Mouse (Mus musculus): ENCODE data around the gene Gm7029. TPM values are rescaled to one million over a fixed set of nuclear protein-coding genes. Genes with fewer than 3 reads are reported as not detected.
"Not testable (repeated sequence)": the region's sequence is repeated elsewhere in the genome, so short reads cannot be mapped to it uniquely, and the experiment has no call there.

Gene Gm7029
- polyA plus RNA-seq, 1 experiment from 2014 or later, result not detected

DNA sequence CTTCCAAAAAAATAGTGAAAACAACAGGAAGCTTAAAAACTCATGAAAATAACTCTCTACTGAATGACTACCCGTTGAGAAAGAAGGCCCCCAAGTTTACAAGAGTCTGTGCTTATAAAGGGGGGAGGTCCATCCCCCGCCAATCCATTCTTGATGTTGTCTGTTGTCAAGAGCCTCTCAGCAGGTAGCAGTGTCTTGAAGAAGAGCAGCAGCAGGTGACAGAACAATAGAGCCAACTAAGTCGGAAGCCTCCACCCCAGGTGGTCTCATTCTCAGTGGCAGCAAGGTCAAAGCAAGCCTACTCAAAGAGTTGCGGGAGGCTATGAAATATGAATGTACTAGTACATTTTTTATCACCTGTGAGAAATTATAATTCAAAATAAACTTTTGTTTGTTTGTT lies 15.8 kb upstream of the Gm7029 start:
- Histone ChIP-seq H3K9ac (no peak overlapping the region), H3K36me3 (no peaks in the 10 kb centered on the region), H3K4me2 (no peak overlapping the region), H3K27me3 (replicated peaks) (no peaks in the 10 kb centered on the region), H3K27ac (ENCODE audit: poor library complexity, severe bottlenecking) (no peak overlapping the region), H3K4me3 (no peak overlapping the region), H3K4me1 (replicated peaks) (no peaks in the 10 kb centered on the region), H3K9me3 (replicated peaks) (peaks cover 3% of the 10 kb centered on the region; the same call in 1 of the 2 replicates)
- WGBS, result 79% methylated on average over 4 of the region's 4 CpGs
- no peak for ATAC-seq (ENCODE audit: insufficient number of reproducible peaks, low FRiP score)

GRCm38 (mm10) chr17:33865330-33866030 lies 8.2 kb upstream of the Gm7029 start:
- no peak for ATAC-seq (ENCODE audit: insufficient number of reproducible peaks, low FRiP score)
- H3K36me3 ChIP-seq, result no peaks in the 10 kb centered on the region
- peak overlapping the region; percentile 36 for H3K4me2 ChIP-seq
- H3K4me1 ChIP-seq (replicated peaks), result peaks cover 4% of the 10 kb centered on the region
- H3K9ac ChIP-seq, result no peak overlapping the region
- 21% methylated on average over 9 of the region's 9 CpGs for WGBS
- H3K27ac ChIP-seq (ENCODE audit: poor library complexity, severe bottlenecking), result no peak overlapping the region
- H3K9me3 ChIP-seq (replicated peaks), result no peaks in the 10 kb centered on the region
- H3K4me3 ChIP-seq, result no peak overlapping the region
- no peaks in the 10 kb centered on the region for H3K27me3 ChIP-seq (replicated peaks)

GRCm38 (mm10) chr17:33874411-33874810 lies 774 bp downstream of the Gm7029 start:
- no peaks in the 10 kb centered on the region for H3K27me3 ChIP-seq (replicated peaks)
- WGBS, result 68% methylated on average over 11 of the region's 11 CpGs
- ATAC-seq (ENCODE audit: insufficient number of reproducible peaks, low FRiP score), result peak; percentile 45; the same call in 1 of the 2 replicates
- no peak overlapping the region for H3K4me2 ChIP-seq
- H3K4me1 ChIP-seq (replicated peaks), result no peaks in the 10 kb centered on the region
- H3K27ac ChIP-seq (ENCODE audit: poor library complexity, severe bottlenecking), result no peak overlapping the region
- H3K4me3 ChIP-seq, result no peak overlapping the region
- H3K36me3 ChIP-seq, result peaks cover 38% of the 10 kb centered on the region
- H3K9ac ChIP-seq, result no peak overlapping the region
- H3K9me3 ChIP-seq (replicated peaks), result no peaks in the 10 kb centered on the region

DNA sequence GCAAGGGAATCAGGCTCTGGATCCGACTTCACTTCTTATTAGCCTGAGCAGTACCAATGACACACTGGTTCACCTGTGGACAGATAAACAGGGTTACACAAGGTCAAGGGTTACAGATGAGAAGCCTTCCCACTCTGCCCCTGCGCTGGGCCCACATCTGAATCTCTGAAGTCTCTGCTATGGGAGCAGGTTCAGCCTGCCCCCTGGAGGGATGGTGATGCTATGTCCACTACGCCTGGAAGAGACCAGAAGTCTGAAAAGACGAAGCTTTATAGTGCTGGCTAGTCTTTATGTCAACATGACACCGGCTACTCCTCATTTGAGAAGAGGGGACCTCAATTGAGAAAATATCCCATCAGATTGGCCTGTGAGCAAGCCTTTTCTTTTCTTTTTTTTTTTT lies 2.2 kb downstream of the Gm7029 start:
- not testable (repeated sequence) for ATAC-seq (ENCODE audit: insufficient number of reproducible peaks, low FRiP score); H3K9ac ChIP-seq; H3K9me3 ChIP-seq (replicated peaks); H3K4me2 ChIP-seq; H3K27me3 ChIP-seq (replicated peaks); H3K27ac ChIP-seq (ENCODE audit: poor library complexity, severe bottlenecking); H3K4me1 ChIP-seq (replicated peaks); H3K4me3 ChIP-seq
- H3K36me3 ChIP-seq, result peaks cover 49% of the 10 kb centered on the region
- 87% methylated on average over 5 of the region's 5 CpGs for WGBS

DNA sequence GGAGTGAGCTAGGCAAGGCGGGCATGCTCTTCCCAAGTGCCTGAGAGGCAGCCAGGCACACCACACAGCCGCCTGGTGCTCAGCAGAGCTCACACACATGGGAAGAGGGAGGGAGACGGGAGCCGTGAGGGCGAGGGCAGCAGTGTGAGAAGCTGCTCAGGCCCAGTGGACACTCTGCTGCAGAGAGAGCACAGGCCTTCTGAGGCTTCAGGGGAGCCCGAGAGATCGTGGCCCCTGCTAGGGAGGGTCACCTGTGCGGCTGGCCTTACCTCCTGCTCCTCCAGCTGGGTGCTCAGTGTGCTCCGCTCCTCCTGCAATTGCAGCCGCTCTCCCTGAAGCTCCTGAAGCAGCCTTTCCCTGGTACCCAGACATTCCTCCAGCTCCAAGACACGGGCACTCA lies 10.7 kb downstream of the Gm7029 start:
- not testable (repeated sequence) for H3K9ac ChIP-seq; H3K4me3 ChIP-seq; H3K27ac ChIP-seq (ENCODE audit: poor library complexity, severe bottlenecking); H3K9me3 ChIP-seq (replicated peaks); H3K4me2 ChIP-seq; ATAC-seq (ENCODE audit: insufficient number of reproducible peaks, low FRiP score); H3K27me3 ChIP-seq (replicated peaks)
- Histone ChIP-seq H3K4me1 (replicated peaks) (peaks cover 19% of the 10 kb centered on the region), H3K36me3 (peaks cover 62% of the 10 kb centered on the region)
- WGBS, result 89% methylated on average over 11 of the region's 11 CpGs

DNA sequence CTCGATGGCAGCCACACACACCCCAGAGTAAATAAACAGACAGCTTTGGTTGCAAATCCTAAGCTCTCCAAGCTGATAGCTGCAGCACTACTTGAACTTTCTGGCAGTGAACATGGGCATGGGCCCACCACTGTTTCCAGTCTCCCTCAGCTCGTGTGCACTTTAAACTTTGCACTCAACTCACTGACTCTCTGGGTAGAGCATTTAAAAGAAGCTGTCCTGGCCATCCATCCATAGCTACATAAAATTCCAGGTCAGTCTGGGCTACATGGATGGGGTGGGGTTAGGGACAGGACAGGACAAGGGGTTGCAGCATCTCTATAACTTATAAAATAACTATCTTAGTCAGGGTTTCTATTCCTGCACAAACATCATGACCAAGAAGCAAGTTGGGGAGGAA lies 14.2 kb downstream of the Gm7029 start:
- H3K9me3 ChIP-seq (replicated peaks); H3K27ac ChIP-seq (ENCODE audit: poor library complexity, severe bottlenecking); ATAC-seq (ENCODE audit: insufficient number of reproducible peaks, low FRiP score); H3K9ac ChIP-seq; H3K4me3 ChIP-seq; H3K27me3 ChIP-seq (replicated peaks): not testable (repeated sequence)
- Histone ChIP-seq H3K36me3 (peaks cover 34% of the 10 kb centered on the region), H3K4me2 (peak overlapping the region; percentile 75), H3K4me1 (replicated peaks) (peaks cover 20% of the 10 kb centered on the region)
- 27% methylated on average over 2 of the region's 2 CpGs for WGBS

DNA sequence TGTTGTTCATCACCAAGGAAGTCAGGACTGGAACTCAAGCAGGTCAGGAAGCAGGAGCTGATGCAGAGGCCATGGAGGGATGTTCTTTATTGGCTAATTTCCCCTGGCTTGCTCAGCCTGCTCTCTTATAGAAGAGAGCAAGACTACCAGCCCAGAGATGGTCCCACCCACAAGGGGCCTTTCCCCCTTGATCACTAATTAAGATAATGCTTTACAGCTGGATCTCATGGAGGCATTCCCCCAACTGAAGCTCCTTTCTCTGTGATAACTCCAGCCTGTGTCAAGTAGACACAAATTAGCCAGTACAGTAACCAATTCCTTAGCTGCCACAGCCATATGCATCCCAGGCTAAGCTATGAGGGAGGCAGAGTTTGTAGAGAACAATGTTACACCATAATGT lies 14.6 kb downstream of the Gm7029 start:
- peak overlapping the region; percentile 75 for H3K4me2 ChIP-seq
- not testable (repeated sequence) for H3K27me3 ChIP-seq (replicated peaks); H3K9ac ChIP-seq; H3K9me3 ChIP-seq (replicated peaks); ATAC-seq (ENCODE audit: insufficient number of reproducible peaks, low FRiP score); H3K27ac ChIP-seq (ENCODE audit: poor library complexity, severe bottlenecking)
- H3K4me1 ChIP-seq (replicated peaks), result peaks cover 20% of the 10 kb centered on the region
- peaks cover 30% of the 10 kb centered on the region for H3K36me3 ChIP-seq
- peak overlapping the region; percentile 6; the same call in 1 of the 2 replicates for H3K4me3 ChIP-seq

- H3K36me3 ChIP-seq, result peaks cover 18% of the 10 kb centered on the region
- peak overlapping the region; percentile 88; the same call in 1 of the 2 replicates for H3K27ac ChIP-seq (ENCODE audit: poor library complexity, severe bottlenecking)
- H3K4me2 ChIP-seq, result peak overlapping the region; percentile 75
- H3K27me3 ChIP-seq (replicated peaks); H3K9me3 ChIP-seq (replicated peaks): not testable (repeated sequence)
- peak overlapping the region; percentile 92 for H3K4me3 ChIP-seq
- peak overlapping the region; percentile 86 for H3K9ac ChIP-seq
- H3K4me1 ChIP-seq (replicated peaks), result peaks cover 20% of the 10 kb centered on the region
- under 1% methylated on average over 38 of the region's 44 CpGs for WGBS
- peak; percentile 23; the same call in 1 of the 2 replicates for ATAC-seq (ENCODE audit: insufficient number of reproducible peaks, low FRiP score)
Observed at GRCm38 (mm10) chr17:33889941-33890532, 16.4 kb downstream of the Gm7029 start.

GRCm38 (mm10) chr17:33890533-33891059 lies 17.0 kb downstream of the Gm7029 start, which contains the start of gene Kifc1:
Kifc1 (minus strand) TSS chr17:33890661.
- peak; percentile 97 for ATAC-seq (ENCODE audit: insufficient number of reproducible peaks, low FRiP score)
- 0% methylated on average over 49 of the region's 49 CpGs for WGBS
- H3K27ac ChIP-seq (ENCODE audit: poor library complexity, severe bottlenecking), result peak within 1 kb of the TSS; percentile 88; the same call in 1 of the 2 replicates

DNA sequence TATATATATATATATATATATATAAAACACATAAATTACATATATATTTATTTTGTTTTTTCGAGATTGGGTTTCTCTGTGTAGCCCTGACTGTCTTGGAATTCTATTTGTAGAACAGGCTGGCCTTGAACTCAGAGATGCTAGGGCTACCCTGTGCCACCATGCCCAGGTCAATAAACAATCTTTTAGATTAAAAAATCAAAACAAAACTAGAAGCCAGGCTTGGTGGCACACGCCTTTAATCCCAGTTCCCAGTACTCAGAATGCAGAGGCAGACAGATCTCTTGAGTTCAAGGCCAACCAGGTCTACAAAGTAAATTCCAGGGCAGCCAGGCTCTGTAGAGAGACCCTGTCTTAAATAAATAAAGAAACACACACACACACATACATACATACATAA lies 17.7 kb downstream of the Gm7029 start:
- H3K4me3 ChIP-seq, result no peak overlapping the region
- H3K4me1 ChIP-seq (replicated peaks), result peaks cover 20% of the 10 kb centered on the region
- H3K9ac ChIP-seq, result no peak overlapping the region
- H3K4me2 ChIP-seq, result no peak overlapping the region
- 57% methylated on average over 2 of the region's 2 CpGs for WGBS
- peaks cover 7% of the 10 kb centered on the region for H3K36me3 ChIP-seq
- H3K27ac ChIP-seq (ENCODE audit: poor library complexity, severe bottlenecking), result no peak overlapping the region
- no peak for ATAC-seq (ENCODE audit: insufficient number of reproducible peaks, low FRiP score)
- 0 out of 2 replicates have a peak, but pooled peaks cover 2% of the 10 kb centered on the region for H3K27me3 ChIP-seq (replicated peaks)
- no peaks in the 10 kb centered on the region for H3K9me3 ChIP-seq (replicated peaks)

More at GRCm38 (mm10) chr17:33890533-33891059, 17.0 kb downstream of the Gm7029 start, which contains the start of gene Kifc1:
- Histone ChIP-seq H3K9me3 (replicated peaks) (no peaks in the 10 kb centered on the region), H3K9ac (peak within 1 kb of the TSS; percentile 86), H3K4me3 (peak within 1 kb of the TSS; percentile 92), H3K4me1 (replicated peaks) (peaks cover 20% of the 10 kb centered on the region), H3K27me3 (replicated peaks) (0 out of 2 replicates have a peak, but pooled peaks cover 2% of the 10 kb centered on the region), H3K4me2 (peak within 1 kb of the TSS; percentile 75), H3K36me3 (peaks cover 14% of the 10 kb centered on the region)

GRCm38 (mm10) chr17:33891892-33892291 lies 18.3 kb downstream of the Gm7029 start:
- not testable (repeated sequence) for H3K4me3 ChIP-seq; H3K9me3 ChIP-seq (replicated peaks); H3K9ac ChIP-seq; H3K4me2 ChIP-seq; H3K27ac ChIP-seq (ENCODE audit: poor library complexity, severe bottlenecking); H3K27me3 ChIP-seq (replicated peaks); H3K36me3 ChIP-seq; ATAC-seq (ENCODE audit: insufficient number of reproducible peaks, low FRiP score)
- H3K4me1 ChIP-seq (replicated peaks), result peaks cover 20% of the 10 kb centered on the region
- WGBS, result 68% methylated on average over 6 of the region's 6 CpGs
